Mouse (Mus musculus) retina, adult 2 months (tissue): Measurements from ENCODE around the gene Yes1.
"Not testable (repeated sequence)": the region's sequence is repeated elsewhere in the genome, so short reads cannot be mapped to it uniquely, and the experiment has no call there.

Experiments used
- DNase-seq: peaks from one replicate; pipeline ENCODE4 v3.0.0-alpha.2; 2012; ENCODE audit warnings: low read depth, low spot score

Gene Yes1

DNA sequence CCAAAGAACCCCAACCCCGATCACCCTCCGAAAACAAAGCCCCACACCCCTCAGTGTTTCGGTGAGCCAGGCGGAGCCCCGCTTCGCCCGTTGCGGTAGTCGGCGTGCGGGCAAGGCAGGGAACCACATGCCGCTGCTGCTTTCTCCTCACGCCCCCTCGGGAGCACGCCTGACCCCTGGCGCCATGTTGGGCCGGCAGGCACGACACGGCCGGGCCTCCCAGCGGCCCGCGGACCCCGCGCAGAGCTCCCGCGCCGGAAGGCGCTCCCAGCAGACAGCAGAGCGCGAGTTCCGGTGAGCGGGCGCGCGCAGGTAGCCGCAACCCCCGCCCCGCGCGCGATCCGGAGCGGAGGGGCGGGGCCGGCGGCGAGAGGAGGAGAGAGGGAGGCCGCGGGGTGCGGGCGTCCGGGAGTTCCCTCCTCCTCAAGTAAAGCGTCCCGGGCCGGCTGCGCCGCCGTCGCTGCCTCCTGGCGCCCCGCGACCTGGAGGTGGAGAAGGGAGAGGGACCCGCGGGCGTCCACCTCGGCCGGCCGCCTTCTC, at the start of gene Yes1:
Gene Yes1 (plus strand): TSS at position 371 of the 540 bp plus-strand sequence.
- peak; percentile 71 for DNase-seq

DNA sequence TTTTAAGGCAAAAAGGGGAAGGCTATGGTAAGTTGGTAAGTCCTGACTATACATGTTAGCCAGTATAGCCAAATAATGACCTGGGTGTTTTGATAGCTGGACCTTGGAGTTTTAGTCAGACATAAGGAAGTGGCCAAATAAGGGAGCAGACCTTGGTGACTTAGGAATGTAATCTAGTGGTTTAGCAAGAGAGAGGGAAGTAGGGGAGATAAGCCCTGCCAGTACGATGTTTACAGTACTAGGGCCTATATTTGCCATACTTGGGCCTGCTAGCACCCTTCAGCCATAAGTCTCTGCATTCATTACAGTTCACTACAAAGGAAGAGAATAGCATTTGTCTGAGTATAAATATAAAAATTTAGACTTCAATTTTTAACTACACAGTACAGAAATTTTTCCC, 46.3 kb upstream of the Yes1 start:
- no peak for DNase-seq

DNA sequence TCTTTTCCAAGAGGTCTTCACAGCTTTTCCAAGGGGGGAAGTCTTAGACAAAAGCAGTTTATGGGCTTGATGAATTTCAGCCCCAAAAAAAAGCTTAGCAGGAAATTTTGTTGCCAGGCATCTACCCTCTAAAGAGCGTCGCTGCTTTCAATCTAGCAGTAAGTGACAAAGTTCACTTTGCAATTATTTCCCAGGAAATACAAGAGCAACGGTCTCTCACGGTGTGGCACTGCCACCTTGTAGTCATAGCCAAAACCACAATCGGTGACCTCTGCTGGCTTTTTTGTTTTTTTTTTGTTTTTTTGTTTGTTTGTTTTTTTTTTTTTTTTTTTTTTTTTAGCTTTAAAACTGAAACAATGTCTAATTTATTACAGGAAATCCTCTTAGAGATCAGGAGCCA, 39.2 kb upstream of the Yes1 start:
- no peak for DNase-seq

DNA sequence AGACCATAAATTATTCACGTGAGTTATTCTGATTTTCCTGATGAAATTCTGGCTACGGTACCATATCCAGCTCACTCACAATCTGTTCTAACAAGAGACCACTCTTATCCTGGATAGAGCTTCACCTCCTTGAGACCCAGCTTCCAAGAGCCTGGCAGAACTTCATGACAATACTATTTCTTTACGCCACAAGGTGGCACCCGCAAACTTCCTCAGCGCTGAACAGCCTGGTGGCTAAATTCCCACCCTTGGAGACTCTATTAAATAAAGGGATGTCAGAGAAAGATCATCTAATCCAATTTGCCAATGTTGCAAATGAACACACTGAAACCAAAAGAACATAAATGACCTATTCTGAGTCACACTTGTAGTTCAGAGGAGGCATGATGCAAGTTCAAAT, 22.8 kb upstream of the Yes1 start:
- no peak for DNase-seq

DNA sequence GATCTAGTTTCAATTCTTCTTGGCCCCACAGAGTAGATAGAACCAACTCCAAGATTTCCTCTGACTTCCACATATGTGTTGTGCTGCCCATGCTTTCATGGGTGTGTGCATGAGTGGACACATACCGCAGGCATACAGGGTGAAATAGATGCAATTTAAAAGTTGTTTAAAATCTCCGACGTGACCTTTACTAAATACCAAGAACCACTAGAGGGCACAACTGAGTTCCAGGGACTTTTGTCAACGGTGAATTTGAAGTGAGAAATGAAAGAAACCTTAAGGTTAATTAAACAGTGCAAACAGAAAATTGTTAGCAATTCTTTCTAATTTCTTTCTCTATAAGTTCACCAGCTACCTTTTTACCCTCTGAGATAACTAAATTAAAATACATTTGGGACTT, 17.2 kb upstream of the Yes1 start:
- DNase-seq, result no peak

DNA sequence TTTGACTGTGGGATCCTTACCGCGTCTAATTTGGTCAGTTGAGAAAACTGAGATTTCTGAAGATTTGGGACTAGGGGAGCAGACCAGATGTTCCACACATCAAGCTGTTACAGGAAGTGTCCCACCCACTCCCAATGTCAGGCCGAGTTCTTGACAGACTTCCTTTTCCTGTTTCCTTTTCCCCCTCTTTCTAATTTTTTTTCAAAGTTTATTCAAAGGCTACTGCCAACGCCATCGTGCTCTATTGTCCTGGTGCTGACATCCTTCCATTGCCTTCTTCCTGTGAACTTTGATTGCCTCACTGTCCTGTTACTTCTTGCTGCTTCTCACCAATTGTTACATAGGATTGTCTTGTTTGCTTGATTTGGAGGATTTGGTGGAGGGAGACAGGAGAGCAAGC, 16.6 kb upstream of the Yes1 start:
- no peak for DNase-seq

DNA sequence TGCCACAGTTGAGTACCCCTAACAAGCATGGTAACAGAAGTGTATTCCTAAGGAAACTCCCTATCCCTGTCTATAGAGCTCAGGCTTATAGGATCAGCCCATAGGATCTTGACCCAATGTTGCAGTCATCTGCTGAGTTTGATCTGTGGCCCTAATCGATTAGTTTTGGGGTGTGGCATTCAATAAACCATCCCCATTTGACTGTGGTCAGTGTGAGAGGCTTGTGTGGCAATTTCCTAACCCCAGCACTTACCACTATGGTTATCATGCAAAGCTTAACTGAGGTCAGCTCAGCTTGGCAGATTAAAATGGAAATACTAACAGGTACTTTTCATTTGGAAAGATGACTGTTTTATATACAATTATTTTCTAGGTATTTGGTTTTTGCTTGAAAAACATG, 5.1 kb upstream of the Yes1 start:
- no peak for DNase-seq

DNA sequence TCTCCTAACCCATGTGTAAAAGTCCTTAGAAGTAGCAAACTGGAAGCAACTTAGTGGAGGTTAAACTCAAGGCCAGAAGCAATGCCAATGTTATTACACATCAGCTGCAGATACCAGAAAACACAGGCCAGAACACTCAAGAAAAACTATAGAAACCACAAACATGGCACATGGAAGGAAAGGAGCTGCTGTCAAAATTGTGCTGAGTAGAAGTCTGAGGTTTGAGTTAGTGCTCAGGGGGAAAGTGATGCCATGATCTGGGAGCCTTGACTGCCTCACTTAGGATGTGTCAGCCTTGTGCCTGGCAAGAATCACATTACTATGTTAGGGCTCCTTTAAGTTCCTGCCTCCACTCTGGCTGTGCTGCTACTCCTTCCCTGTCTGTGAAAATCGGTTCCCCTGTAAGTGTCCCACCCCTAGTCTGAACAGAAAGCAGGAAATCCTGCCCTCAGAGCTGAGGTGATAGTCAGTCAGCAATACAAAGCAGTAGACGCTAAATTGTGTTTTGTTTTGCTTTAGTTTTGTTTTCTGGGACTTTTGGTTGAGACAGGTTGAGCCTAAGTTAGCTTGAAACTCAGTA, 3.1 kb upstream of the Yes1 start:
- no peak for DNase-seq

DNA sequence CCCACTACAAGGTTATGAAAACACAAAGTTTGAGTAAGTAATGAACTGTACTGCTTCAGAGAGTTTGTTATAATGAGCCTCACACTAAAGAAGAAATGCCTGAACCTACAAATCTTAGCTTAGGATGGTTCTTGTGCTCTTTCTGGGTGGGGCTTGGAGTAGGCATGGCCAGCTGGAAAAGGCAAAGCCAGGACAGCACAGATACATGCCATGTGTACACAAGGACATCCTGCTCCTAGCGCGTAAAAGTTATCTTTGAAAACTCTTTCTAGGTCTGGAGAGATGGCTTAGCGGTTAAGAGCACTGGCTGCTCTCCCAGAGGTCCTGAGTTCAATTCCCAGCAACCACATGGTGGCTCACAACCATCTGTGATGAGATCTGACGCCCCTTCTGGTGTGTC, 2.5 kb upstream of the Yes1 start:
- no peak for DNase-seq

DNA sequence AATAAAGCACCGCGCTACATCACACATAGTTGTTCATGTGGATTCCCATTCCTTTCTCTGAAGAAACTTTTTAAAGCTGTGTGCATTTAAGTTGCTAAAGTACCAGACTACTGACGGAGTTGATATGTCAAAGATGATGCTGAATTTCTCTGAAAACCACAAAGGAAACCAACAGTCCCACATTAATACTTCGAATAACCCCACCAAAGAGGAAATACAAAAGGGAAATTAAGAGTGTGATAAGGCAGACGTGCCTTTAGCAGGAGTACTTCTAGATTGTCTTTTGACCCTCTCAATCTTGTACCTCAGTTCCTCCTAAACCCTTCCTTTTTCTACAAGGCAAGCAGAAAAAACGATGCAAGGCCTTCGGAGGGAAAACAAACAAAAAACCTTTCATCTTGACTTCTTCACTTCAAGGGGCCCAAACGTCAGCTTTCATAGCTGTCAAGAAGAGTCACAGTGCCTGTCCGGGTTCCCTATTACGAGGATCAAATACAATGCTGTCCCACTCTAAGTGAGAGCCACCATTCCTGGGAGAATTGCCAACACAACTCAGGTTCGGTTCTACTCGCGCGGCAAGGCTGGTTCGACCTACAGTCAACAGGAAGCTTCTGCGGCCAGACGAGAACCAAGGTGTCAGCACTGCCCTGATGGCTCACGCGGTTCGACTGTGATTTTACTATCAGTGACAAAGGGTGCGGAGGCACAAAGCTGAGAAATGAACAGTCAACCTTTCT, 739 bp upstream of the Yes1 start:
- no peak for DNase-seq

DNA sequence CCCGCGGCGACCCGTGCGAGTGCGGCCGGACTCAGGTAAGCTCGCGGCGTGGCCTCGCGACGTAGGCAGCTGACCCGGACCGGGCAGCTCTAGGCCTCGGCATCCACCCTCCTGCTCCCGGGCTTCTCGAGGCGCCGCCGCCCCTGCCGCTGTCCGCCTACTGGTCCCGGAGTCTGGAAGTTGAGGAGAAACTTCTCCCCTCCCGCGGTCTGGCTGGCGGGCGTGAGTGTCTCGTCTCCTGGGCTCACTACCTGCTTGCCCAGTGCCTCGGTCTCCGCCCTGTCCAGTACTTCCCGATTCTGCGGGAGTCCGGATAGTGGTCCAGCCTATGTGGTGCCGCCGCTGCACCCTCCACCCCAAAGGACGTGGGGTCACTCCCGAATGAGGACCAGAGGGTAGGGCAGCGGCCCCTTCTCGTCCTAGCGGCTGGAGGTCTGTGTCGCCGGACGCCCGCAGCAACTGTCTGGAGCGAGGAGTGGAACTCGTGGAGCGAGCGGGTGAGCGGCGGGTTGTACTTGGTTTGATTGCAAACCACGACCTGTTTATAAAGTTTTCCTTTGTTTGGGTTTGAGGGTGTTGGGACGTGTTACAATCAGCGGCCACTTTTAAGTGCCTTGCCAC, 480 bp downstream of the Yes1 start:
- DNase-seq, result no peak

DNA sequence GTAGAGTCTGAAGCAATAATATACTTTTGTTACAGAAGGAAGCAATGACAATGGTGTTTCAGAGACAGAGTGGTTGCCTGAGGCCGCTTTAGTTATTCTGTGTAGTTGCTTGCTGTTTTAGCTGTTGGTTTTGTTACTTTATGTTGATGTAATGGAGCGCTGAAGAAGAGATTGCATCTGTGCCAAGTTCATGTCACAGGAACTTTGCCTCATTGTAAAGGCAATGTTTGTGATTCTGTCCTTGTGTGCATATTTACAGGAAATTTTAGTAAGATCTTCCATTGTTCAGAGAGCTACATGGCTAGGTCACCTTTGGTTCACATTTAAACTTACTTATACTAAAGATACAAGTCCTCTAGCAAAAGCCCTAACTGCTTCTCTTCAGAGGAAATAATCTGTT, 3.3 kb downstream of the Yes1 start:
- no peak for DNase-seq

DNA sequence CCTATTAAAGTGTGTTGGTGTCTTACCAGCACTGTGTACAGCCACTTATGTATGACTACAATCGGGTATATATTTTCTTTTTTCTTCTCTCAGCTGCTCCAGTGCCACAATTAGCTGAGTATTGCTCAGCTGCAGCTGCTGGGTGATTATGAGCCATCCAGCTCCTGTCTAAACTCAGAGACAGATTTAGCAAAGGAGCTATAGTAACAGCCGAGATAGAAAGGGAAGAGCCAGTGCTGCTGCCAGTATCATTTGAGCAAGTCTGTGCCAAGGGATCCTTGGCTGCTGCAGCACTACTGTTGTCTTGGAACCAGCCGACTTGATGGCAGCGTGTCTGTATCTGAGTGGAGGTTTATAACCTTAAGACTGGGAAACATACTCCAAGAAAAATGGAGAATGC, 3.7 kb downstream of the Yes1 start:
- no peak for DNase-seq

DNA sequence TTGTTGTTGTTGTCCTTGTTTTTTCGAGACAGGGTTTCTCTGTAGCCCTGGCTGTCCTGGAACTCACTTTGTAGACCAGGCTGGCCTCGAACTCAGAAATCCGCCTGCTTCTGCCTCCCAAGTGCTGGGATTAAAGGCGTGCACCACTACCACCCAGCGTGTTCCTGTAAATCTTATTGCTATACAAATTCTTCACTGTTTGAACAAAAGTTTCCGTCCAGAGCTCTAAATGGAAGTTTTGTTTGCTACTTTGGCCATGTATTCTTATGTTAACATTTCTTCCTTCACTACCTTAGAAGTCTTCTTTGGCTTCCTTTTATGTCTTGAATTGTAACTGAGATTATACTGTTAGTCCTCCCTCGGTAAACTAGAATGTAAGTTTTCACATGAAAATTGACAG, 5.5 kb downstream of the Yes1 start:
- DNase-seq, result not testable (repeated sequence)

DNA sequence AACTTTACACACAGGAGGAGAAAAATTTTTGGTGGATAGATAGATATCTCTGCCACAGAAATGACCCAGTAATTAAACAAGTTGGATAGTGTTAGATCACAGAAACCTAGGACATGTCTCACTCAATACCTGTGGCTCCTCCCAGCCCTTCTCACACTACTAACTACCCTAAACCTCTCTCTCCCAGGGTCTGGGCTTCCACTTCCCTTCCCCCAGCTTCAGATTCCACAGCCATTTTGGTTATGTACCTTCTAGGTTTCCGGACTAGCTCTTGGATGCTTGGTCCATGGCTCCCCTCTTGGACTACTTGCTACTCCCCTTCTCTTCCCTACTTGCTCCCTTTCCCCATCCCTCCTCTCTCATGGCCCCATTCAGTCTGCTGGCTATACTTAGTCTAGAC, 6.9 kb downstream of the Yes1 start:
- DNase-seq, result no peak

DNA sequence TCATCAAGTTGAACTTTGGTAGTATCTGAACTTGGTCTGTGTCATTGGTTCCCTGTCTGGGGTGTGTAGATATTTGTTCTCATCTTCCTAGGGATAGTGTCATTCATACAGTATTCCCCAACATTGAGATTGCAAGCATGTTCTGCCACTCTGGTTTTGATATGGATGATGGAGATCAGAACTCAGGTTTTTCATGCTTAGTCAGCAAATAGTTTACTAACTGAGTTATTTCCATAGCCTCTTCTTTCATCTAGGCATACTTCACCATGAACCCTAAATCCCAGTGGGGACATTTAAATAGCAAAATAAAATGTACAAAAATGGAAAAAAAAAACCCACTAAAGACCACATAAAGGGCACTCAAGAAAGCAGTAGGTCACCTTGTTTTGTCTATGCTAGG, 12.7 kb downstream of the Yes1 start:
- DNase-seq, result no peak

DNA sequence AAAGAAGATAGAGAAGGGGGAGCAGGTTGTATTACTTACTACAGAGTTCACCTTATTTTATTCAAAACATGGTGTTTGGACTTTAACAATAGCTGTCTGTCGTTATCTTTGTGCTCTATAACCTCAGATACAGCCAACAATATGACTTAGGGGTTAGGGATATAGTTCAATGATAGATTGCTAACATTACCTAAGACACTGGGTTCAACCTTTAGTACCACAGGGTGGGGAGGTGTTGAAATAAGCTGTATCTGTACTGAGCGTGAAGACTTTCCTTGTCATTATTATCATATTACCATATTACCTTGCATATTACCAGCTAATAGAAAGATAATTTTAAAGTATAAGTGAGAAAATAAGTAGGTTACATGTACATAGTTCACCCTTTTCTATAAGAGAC, 13.8 kb downstream of the Yes1 start:
- DNase-seq, result no peak

DNA sequence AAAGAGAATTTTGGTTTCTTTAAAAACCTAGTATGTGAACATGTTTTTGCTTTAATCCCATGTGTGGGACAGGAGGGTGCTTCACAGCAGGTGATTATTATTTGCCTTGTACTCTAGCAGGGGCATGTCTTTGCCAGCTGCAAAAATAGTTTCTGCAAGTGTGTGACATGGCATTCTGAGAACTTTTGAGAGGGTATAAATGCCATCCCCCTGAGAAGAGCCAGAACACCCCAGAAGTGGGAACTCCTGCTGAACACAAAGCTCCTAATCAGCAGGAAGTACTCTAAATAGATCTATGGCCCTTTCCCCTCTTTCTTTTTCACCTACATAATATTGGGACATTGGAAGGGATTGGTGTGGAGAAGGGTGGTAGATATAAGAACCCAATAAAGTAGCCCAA, 22.2 kb downstream of the Yes1 start:
- no peak for DNase-seq

DNA sequence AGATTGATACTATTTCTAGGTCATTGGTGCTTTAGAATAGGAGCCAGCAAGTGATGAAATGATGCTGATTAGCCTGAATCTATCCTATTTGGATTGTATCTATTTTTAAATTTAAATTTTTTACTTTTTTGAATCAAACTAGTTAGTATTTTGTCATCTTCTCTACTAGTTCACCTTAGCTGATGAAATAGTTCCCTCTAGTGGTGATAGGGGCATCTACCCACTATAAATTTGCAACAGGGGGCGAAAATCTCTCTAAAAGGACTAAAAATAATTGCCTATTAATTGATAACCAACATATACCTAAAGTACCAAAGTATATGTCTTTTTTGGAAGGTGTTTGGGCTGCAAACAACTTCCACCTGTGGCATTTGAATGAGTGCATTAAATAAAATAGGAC, 46.4 kb downstream of the Yes1 start:
- peak; percentile 20 for DNase-seq

DNA sequence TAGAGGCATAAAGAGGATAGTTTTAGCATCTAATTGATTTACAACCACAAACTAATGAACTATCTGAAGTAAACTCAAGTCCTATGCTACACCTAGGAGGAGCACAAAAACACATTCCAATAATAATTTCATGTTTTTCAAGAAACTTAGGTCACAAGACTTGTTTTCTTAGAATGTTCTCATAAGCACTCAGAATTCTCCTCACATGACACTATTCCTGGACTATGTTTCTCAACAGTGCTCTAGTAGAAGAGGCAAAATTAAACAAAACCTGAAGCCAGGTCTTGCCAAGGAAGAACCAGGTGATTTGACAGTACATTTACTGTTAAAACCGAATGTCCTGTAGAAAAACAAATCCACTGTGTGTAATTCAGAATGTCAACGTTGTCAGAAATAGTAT, 71.5 kb downstream of the Yes1 start:
- no peak for DNase-seq

DNA sequence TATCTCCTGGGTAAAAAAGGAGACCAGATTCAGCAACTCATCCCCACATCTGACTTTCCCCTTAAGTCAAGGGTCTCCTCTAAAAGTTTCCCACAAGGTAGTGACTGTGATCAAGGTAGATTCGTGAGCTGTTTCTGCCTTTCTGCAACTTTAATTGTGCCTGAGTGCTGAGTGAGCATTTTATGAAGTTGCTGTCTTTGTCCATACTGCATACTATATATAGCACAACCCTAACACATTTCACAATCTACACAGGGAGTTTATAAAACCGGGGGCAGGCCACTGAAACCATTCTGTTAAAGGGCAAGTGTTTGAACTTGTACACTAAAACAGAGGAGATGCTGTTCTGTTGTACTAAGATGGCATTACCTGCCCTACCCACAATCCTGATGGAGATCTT, 82.4 kb downstream of the Yes1 start:
- no peak for DNase-seq

DNA sequence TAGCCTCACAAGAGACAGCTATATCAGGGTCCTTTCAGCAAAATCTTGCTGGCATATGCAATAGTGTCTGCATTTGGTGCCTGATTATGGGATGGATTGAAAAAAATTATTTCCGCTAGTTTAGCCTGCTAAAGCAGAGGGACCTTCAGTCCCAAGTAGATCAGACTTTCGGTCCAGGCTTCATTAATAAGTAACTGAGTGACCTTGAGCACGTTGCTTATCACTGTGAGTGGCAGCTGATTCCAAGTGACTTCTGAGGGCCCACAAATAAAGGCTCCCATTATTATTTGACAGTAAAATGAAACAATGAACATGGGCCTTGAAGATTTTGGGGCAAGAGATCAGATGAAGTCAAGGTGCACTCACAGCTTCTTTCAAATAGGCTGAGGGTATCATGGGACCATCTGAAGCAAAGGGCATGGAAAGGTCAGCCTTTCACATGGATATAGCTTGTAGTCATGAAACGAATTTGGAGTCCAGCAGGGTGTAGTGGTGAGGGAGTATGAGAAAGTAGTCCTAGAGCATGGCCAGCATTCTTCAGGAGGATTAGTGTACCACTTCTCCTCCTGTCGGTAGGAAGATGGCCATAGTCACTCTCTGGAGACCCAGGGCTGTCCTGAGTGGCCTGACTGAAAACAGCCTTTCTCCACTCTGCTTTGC, 86.4 kb downstream of the Yes1 start:
- no peak for DNase-seq
